Mouse (Mus musculus): ENCODE measurements around the gene Reep3.

Reep3 gene

GRCm38 (mm10) chr10:66977093-66977492, 119.7 kb downstream of the Reep3 start:
- in situ Hi-C loops (cut with MboI, MseI): no loop called here

- in situ Hi-C loops (cut with MboI, MseI): no loop called here
Measured at GRCm38 (mm10) chr10:66975451-66975850, 121.3 kb downstream of the Reep3 start.

GRCm38 (mm10) chr10:66974417-66974816, 122.3 kb downstream of the Reep3 start:
- in situ Hi-C loops (cut with MboI, MseI): no loop called here

- in situ Hi-C loops (cut with MboI, MseI): no loop called here
Measured at GRCm38 (mm10) chr10:66973866-66974265, 122.9 kb downstream of the Reep3 start.

GRCm38 (mm10) chr10:66973274-66973673, 123.5 kb downstream of the Reep3 start:
- in situ Hi-C loops (cut with MboI, MseI): no loop called here

GRCm38 (mm10) chr10:66970336-66971115, 126.2 kb downstream of the Reep3 start:
- in situ Hi-C loops (cut with MboI, MseI): no loop called here

GRCm38 (mm10) chr10:66969581-66969980, 127.2 kb downstream of the Reep3 start:
- in situ Hi-C loops (cut with MboI, MseI): no loop called here

GRCm38 (mm10) chr10:66969081-66969480, 127.7 kb downstream of the Reep3 start:
- in situ Hi-C loops (cut with MboI, MseI): no loop called here

GRCm38 (mm10) chr10:66968541-66968940, 128.2 kb downstream of the Reep3 start:
- in situ Hi-C loops (cut with MboI, MseI): no loop called here

- in situ Hi-C loops (cut with MboI, MseI): no loop called here
Measured at GRCm38 (mm10) chr10:66966391-66967109, 130.2 kb downstream of the Reep3 start.

- in situ Hi-C loops (cut with MboI, MseI): no loop called here
Measured at GRCm38 (mm10) chr10:66960136-66960535, 136.6 kb downstream of the Reep3 start.
